Mouse (Mus musculus) thymus, postnatal 10 days (tissue): ENCODE data around the gene Slc7a14.
"Not testable (repeated sequence)": the region's sequence is repeated elsewhere in the genome, so short reads cannot be mapped to it uniquely, and the experiment has no call there.

Experiments used
- DNase-seq, 2 experiments: peaks; one replicate each; pipeline ENCODE4 v3.0.0; 2021; ENCODE audit warnings: low spot score in 2 of 2

Slc7a14 gene

DNA sequence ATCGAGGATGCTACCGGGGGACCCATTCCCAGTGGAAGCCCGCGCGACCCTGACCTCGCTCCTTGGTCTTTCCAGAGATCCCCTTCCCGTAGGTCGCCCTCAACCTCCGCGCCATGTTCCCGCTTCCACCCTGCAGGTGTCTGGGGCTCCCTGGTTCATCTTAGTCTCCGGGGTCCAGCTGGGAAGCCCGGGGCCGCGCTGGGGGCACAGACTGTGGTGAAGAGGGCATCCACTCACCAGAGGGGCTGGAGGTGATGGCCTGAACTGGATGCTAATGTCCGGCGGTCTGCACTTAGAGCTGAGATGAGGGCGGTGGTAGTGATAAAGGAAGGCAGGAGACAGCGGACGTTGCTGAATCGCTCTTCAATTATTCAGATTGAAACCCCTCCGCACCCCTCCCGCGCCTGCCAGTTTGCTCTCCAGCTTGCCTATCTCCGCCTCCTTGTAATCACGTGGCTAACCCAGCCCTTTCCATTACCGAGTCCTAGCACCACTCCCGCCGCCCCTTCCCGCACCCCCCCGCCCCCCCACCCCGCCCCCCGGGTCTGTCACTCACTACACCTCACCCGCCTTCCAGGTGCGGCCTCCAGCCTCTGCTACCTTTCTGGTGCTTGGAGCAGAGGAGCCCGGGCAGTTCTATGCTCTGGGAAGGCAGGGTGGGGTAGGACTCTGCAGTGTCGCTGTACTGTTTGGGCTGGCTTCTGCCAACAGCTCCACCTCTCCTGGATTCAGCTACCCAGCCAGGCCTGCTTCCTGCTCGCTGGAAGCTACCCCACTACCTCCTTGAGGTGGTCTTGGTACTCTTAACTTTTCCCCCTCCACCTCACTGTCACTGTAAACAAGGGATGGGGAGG, at the start of gene Slc7a14:
TSS of gene Slc7a14 (minus strand) at position 445 of the 854 bp plus-strand sequence.
- DNase-seq, result no peak

DNA sequence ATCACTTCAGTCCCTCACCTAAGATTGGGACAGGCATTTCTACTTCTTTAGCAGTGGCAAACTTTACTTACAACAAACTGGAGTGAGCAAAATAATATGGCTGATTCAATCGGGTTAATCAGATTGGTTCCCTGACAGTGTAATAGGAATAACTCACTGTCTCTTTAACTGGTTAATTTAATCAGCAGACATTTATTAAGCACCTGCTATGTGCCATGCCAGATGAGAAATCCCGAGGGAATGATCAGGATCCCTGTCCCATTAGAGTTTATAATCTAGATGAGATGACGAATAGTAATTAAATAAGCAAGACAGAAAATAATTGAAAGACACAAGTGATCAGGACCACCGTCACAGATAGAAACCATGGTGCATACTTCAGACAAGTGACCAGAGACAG, 36.4 kb upstream of the Slc7a14 start:
- no peak for DNase-seq

DNA sequence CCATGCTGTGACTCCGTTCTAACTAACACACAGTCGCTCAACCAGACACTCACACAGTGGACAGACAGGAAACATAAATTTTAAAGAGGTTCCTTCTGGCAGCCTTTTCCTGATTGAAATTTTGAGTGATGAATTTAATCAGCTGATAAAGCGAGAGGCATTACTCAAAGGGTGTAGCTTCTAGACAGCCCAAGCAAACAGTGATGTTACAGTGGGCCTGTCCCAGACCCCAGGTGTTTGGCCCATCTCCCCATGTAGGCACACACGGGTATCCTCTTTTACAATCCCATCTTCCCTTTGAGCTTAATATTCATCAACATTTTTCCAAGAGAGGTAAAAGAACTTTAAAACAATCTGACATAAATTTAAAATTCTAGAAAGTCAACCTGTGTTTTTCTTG, 35.6 kb upstream of the Slc7a14 start:
- DNase-seq, result no peak

DNA sequence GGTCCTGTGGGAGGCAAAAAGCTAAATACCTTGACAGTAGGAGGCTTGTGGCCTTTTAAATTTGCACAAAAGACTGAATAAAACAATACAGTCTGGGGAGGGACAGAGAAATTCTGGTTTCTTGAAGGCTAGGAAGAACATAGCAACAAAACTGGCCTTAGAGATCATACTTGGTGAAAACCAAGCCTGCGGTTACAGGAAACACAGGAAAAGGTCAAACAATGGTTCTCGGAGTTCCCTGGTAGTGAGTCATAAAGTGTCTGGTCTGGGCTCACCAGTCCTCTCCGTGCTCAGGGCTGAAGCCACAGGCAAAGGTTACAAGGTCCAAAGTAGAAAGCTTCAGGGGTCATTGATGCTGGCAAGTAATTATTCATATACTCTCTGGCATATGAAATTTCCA, 29.1 kb upstream of the Slc7a14 start:
- DNase-seq, result no peak

DNA sequence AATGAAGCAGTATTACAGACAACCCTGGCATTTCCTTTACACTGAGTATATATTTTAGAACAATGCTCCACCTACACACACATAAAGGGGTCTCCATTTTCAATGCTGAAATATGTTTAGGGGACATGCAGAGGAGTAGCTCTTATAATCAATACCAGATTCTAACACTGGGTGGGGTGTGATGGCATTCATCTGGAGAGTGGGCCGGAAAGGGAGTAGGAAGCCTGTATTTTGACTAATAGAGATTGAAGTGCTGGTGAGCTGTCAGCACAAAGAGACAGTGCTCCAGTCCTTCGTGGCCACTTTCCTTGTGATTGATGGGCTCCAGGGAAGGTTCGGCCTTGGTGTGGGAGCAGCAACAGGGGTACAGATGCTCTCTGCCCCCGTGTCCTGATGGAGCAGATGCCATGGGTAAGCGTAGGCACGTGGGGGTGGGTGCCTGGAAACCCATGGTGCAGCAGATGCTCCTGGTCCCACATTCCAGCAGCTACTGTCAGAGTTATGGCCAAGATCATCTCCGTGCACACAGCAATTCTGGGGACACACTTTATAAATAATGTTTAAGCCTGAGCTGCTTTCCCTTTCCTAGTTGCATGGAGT, 18.2 kb upstream of the Slc7a14 start:
- no peak for DNase-seq

DNA sequence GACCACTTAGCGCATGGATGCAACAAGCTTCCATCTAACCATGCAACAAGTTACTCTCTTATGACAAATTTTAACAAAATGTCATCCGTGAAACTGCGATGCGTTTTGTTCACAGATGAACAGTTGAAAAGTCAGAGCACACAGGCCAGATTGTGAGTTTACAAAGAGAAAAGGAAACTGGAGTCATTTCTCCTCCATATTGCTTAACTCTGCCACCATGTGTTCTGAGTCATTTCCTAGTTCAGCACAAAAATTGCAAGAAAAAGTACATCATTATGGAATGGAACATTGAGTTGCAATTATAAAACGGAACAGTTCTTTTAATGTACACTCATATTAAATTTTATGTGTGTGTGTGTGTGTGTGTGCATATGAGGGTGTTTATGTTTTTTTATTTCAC, 17.6 kb upstream of the Slc7a14 start:
- DNase-seq, result no peak

DNA sequence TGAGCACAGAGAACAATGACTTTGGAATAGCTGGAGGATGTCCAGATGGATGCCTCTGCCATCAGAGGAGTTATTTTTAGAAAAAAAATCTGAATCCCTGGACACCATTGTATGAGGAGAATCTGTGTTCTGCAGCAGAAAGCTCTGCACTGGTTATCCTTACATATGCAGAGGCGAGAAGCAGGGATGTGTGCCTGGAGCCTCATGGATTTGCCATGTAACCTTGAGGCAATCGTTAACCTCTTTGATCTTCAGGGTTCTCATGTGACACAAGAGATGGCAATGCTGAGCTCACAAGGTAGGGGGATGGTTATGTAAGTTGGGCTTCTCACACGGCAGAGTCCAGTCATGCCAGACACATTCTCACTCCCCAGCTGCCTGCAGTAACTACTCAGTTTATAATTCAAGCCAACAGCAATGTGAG, 14.1 kb upstream of the Slc7a14 start:
- DNase-seq, result no peak

DNA sequence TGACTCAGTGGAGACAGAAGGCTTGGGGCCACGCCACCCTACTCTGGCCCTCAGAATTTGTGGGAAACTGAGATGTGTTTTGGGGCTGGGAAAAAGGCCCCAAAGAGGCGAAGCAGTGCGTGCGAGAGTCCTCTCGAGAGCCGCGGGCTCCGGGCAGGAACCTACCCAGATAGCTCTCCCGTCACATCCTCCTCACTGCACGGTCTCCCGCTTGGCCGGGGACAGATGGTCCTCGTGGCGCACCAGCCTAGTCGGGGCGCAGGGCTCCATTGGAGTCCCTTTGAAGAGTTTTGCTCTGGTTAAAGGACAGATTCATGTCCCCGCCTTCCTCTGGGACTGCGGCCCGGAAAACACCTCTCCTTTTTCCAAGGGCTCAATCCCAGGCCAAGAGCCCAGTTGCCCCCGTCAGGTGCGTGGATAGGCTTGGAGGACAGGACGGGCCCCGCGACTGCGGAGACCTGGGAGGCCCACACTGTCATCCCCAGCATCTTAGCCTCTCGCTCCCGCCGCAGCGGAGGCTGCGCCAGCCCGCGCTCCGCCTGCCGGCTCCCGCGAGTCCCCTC, 726 bp downstream of the Slc7a14 start:
- no peak for DNase-seq

DNA sequence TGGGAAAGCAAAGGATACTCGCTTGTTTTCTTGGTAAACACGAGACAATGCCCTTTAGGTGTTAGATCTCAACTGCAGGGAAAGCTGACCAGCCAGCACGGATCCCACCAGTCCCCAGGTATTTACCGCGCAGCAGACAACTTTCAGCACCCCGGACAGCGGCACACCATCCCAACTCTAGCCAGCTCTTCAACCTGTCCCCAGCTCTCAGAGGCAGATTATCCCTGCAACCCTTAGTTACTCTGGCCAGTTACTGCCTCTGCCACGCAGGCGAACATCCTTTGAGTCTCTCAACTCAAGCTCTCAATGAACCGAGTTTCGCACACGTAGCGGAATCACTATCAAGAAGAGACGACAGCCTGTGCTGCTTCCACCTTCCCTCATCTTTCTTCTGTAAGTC, 1.3 kb downstream of the Slc7a14 start:
- peak in 1 of 2 experiments; percentile 5 for DNase-seq

DNA sequence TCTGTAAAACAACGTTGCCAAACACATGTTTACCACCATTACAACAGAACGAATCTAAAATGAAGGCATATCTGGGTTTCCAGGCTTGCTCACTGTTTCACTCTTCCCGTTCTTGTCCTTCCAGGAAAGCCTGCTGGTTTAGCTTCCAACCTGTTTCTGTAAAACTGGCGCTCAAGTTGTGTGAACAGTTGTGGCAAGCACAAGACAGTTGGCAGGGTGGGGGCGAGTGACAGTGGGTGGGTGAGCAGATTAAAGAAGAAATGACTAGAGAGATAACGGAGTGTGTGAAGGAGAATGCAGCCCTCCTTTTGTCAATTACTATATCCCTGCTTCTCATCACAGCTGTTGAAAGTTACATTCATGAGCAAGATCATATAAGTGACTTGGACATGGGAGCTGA, 2.2 kb downstream of the Slc7a14 start:
- DNase-seq, result no peak

DNA sequence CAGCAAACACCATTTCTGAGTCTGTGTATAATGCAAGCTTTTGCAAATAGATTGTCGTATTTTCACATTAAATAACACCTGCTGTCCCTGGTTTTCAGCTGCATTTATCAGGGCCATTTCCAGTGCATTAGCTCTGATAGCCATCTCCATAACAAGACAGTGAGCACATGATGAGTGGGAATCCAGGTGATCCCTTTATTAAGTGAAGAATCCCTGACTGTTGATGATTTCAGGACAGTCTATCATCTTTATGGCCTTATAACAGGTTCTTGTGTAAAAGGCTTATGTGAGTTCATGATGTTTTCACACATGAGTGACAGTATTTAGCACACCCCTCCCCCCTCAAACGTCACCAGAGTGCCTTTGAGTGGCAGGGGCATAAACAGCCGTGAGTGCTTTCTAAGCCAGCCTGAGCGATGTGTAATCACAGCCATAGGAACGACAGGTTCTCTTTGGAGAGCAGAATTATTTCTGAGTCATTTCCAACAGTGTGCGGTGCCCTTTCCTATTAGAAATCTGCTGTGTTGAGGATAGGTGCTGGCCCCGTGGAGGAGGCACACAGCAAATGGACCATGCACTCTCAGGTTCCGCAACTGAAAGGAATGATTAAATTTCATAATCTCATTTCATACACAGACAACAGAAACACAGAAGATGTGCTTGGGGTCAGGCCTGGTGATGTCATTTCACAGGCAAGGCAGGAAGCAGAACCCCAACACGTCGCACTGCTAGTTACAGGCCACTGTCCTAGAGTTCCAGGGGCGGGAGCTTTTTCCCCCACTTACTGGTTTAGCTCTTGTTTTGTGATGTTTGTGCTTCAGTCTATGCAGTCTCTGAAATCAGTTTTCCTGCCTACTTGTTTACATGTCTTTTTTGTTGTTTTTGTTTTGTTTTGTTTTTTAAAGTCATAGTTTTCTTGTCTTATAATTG, 18.2 kb downstream of the Slc7a14 start:
- no peak for DNase-seq

DNA sequence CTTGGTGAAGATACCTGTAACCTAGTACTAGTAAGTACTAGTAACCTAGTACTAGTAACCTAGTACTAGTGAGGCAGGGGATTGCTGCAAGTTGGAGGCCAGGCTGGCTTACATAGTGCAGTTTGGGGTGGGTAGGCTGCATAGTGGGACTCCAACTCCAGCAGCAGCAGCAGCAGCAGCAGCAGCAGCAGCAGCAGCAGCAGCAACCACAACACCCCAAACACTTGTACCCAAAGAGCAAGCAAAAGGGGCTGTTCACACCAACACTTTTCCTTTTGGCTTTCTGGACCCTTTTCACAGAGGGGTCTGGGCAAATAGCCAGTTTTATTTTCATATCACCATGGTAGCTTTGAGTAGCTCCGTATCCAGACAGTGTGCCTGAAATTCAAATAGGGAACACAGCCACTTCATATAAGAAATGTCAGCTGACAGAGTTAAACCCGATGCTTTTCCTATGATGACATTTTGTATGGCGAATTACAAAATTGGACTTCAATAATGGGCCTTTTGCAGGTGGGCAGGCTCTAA, 22.7 kb downstream of the Slc7a14 start:
- no peak for DNase-seq

DNA sequence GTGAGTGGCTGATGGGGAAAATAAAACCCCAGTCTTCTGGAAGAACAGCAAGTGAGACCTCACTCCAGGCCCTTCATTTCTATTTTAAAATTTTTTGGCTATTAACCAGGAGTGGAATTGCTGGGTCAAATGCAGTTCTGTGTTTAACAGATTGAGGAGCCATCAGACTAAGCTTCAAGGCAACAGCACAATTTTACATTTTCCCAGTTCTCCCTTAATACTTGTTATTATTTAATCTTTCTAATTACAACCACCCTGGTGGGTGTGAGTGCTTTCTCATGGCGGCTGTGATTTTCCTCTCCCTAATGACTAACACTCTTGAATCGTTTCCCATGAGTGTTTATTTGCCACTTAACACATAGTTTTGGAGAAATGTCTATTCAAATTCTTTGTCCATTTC, 29.1 kb downstream of the Slc7a14 start:
- no peak for DNase-seq

DNA sequence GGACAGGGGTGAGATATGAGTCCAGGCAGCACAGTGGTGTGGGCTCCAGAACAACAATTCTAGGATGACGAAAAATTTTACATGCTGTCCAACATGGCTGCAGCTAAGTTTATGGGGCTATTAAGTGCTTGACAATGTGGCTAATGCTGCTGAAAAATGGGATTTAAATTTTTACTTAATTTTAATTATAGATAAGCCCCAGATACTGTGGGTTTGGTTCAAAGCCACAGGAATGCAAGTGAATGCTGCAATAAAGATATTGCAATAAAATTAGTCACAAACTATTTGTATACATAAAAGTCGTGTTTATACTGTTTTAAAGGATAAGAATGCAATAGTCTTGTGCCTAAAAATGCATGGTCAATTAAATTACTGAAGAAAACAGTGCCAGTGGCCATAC, 35.3 kb downstream of the Slc7a14 start:
- DNase-seq, result no peak

DNA sequence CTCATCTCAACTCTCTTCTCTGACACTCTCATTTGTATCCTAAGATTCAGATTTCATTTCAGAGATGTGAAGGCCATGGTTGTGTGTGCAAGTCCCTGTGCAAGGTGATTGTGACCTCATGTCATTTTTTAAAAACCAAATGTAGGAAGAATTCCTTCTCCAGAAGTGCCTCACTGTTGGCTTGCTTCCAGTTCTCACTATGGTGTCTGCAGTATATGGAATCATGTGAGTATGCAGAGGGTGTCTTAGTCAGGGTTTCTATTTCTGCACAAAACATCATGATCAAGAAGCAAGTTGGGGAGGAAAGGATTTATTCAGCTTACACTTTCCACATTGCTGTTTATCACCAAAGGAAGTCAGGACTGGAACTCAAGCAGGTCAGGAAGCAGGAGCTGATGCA, 36.9 kb downstream of the Slc7a14 start:
- not testable (repeated sequence) for DNase-seq

DNA sequence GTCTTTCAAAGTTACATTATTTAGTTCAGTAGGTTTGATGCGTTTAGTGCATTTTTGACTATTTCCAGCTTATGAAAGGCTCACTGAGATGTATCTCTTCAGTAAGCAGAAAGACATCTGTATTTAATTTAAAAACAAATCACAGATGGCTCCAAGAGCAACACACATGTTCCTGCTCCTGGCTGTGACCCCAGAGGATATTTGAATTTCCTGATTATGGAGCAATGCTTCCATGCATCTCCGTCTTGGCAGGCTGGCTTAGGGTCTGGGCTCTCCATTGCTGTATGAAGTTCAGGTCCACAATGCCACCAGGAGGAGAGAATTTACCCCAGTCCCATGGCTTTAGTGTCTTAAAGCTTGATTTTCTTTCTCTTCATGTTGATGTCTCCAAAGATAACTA, 37.5 kb downstream of the Slc7a14 start:
- no peak for DNase-seq

DNA sequence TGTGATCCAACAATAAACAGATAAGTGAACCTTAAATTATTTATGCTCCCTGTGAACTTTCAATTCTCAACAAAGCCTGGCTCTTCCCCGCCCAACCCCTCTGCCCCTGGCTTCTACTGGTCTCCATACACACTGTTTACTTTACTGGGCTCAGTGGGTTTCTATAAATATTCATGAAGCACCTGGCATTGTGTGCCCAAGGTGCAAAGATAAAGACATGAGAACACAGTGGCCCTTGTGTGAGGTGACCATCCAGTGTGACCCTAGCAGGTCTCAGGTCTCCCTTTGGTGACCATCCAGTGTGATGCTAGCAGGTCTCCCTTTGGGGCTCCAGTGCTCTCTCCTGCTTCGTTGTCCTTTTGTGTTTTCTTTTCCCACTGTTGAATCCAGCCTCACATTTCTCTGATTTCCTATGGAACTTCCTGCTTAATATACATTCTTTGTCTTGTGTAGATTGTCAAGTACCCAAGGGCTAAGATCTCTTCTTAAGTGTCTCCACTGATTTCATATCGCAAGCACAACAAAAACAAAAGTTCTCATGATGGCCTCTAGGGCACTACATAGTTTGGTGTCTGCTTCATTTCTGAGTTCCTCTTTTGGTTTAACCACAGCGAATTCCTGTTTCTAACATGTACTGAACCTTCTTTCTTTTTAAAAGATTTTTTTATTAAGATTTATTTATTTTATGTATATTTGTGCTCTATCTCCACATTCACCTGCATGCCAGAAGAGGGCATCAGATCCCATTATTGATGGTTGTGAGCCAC, 40.4 kb downstream of the Slc7a14 start:
- DNase-seq, result no peak

DNA sequence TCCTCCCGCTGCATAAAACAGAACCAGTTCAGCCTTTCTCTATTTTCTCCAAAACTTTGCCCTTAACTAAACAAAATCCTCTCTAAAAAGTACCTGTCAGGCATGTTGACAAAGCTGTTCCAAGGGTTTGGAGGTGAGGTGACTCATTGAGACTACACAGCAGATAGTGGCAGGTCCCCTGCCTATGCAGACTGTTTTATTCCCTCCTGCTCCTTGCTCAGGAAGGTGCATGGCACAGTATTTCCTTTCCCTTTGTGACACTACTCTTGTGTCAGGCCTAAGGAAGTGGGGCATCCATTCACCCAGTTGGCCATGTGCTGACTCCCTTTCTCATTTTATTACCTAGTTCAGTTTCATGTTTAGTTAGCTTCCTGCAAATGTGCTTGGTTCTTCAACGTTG, 42.3 kb downstream of the Slc7a14 start:
- DNase-seq, result no peak

DNA sequence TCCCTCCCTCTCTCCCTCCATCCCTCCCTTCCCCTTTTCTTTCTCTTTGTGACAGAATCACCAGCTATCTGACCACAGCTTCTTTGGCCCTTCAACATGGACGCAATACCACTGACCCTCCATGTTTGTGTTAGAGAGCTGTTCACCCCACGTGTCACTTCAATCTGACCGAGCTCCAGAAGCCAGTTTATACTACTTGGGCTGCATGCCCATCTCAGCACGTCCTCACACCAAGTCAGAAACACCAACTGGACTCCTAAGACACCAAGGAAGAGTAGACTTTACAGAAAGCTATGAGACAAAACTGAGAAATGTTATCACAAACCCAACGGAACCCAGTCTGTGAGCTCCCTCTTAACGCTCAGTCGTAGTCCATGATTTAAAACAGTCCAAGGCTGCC, 43.2 kb downstream of the Slc7a14 start:
- DNase-seq, result no peak

DNA sequence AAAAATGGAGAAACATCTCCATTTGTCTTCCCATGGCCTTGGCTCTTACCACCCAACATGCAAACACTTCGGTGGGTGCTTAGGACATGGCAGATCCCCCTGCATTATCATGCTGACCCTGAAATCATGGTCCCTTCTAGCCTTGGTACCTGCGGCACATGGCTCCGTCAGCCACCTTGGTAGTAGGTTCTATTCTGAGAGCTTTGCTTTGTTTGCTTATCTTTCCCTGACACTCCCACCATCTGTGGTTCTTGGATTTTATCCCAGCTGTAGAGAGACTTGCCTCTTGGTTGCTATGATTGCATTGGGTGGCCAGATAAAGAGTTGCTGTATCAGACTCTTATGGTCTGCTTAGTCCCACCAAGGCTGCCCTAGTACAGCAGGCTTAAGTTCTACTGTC, 46.6 kb downstream of the Slc7a14 start:
- DNase-seq, result no peak

DNA sequence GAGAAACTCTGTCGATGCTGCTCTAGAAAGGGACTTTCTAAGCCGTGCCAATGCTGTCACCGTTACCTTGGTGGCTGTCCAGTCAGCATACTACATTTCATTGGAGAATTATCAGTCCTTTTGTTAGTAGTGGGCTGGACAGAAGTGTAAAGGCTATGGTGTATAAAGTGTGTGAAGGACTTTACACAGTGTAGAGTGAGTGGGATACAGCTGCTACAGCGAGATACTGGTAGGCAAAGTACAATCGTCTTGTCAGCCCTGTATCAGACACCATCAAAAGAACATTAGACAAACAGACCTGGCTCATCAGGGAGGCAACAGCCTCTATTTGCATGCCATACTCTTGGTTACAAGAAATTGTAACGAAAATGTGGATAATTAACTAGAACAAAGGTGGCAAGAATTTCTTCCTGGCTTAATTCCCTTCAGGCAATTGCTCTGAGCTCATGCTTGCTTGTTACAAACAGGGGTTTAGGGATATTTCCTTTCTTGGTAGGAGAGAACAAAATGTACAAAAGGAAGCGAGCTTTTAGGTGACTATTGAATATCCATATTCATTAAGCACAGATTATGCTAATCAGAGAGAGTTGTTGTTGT, 48.7 kb downstream of the Slc7a14 start:
- no peak for DNase-seq
